Mouse (Mus musculus) liver, postnatal 0 days (tissue): ENCODE measurements around the gene Slco6d1.
"Not testable (repeated sequence)": the region's sequence is repeated elsewhere in the genome, so short reads cannot be mapped to it uniquely, and the experiment has no call there.

Source experiments
- CTCF ChIP-seq: sonication (generic); IDR thresholded peaks from 2 replicates; pipeline ENCODE4 v1.5.1; 2016; ENCODE audit warnings: antibody characterized with exemption, low read depth
- EP300 ChIP-seq: IDR thresholded peaks from 2 replicates; pipeline ENCODE4 v1.6.1; 2016; ENCODE audit warnings: antibody characterized with exemption, low read depth, mild to moderate bottlenecking

DNA sequence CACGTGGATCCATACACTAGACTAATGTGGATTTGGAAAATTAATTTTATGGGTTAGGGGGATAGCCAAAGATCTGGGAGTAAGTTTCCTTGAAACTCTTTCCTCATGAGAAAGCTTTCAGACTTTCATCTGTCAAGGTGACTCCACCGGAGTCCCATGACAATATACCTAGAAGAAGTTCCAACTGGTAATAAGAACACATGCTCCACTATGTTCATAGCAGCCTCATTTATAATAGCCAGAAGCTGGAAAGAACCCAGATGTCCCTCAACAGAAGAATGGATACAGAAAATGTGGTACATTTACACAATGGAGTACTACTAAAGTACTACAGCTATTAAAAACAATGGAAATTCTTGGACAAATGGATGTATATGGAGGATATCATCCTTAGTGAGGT lies 107.4 kb downstream of the Slco6d1 start:
- TF ChIP-seq CTCF, EP300: not testable (repeated sequence)
